Mouse (Mus musculus) hindlimb bud, embryonic 11.5 days (tissue): ENCODE measurements around the gene Zfp607a.
A peak's percentile ranks its signal among the peaks of the same experiment; 100 is the strongest.
"Not testable (repeated sequence)": the region's sequence is repeated elsewhere in the genome, so short reads cannot be mapped to it uniquely, and the experiment has no call there.

Source experiments
- DNase-seq: peaks from one replicate; pipeline ENCODE4 v3.0.0-alpha.2; 2012; ENCODE audit warnings: low read depth, low spot score; ENCODE audit errors: extremely low spot score

Zfp607a gene

DNA sequence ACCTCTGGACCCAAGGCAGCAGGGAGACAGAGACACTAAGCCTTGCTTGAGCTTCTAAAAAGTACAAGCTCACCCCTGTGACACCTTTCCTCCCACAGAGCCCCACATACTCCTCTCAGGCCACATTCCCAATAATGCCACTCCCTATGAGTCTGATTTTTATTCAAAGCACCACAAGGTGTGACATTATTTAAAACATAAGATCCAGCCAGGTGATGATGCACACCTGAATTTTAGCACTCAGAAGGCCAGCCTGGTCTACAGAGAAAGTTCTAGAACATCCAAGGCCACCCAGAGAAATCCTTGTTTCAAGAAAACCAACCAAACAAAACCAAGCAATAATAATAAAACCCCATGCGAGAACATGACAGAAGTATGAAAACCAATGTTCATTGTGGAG lies at the start of gene Zfp607a:
Zfp607a (plus strand) TSS at position 301 of the 400 bp plus-strand sequence.
- no peak for DNase-seq

DNA sequence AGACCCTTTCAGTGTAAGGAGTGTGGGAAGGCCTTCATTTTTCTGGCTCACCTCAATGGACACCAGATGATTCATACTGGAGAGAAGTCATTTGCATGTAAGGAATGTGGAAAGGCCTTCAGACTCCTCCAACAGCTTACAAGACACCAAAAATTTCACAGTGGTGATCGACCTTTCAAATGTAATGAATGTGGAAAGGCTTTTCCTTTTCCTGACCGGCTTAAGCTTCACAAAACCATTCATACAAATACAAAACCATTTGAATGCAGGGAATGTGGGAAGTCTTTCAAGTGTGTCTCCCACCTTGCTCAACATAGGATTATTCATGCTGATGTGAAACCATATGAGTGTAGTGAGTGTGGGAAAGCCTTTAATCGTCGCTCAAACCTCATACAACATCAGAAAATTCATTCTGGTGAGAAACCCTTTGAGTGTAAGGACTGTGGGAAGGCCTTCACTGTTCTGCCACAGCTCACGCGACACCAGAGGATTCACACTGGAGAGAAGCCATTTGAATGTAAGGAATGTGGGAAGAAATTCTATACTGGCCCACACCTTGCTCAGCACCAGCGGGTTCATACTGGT lies 38.7 kb upstream of the Zfp607a start:
- no peak for DNase-seq

GRCm38 (mm10) chr7:27822611-27823010 lies 34.7 kb upstream of the Zfp607a start:
- DNase-seq, result no peak

DNA sequence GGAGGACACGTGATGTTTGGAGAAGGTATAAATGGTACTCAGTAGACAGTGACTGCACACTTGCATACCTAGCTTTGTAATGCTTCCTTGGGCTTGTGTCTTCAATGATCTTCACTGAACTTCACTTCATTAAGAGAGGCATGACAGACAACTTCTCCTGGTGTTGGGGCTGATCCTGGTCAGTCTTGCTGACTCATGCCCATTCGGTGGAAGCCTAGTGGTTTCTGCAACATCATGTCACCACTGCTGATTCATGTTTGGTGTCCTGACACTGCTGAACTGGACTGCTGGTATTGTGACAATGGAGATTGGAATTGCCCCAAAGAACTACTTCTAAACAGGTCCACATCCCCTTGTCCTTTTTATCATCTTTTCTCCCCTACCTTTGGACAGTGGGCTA lies 23.2 kb upstream of the Zfp607a start:
- no peak for DNase-seq

GRCm38 (mm10) chr7:27837896-27838295 lies 19.4 kb upstream of the Zfp607a start:
- no peak for DNase-seq

DNA sequence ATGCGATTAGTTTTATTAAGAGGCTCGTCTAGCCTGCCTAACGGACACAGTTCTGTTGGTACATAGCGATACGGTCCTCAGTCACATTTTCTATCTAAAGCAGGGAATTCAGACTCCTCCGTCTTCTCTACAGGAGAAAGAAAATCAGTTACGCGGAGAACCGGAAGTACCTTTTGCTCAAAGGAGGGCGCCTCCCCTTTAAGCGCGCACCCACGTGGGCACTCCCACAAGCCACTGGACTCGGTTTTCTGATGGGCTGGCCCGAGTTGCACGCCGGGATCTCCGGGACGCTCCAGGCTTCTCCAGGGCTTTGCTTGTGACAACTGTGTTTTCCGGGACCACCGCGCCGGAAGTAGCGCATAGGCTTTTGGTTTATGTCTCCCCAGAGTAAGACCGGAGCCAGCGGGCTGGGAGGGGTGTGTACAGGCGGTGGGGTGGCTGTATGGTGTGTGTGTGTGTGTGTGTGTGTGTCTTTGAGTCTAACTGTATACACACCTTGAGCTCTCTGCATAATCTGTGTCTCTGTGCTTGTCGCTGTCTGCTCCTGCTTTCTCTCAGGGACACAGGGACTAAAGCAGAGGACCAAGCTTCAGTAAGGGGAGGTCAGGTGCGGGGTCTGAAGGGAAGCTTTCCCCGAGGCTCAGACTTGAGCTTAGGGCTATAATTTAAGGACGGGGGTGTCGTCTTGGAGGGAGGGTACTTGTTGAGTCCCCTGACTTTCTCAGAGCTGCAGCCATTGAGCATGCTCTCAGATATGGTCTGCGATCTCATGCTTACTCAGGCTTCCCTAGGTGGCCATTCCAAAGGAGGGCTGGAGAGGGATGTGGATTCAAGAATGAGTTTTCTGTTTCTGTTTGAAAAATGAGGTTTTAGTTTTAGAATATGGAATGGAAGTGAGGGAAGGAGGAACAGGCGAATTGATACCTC lies 18.7 kb upstream of the Zfp607a start, which contains the start of gene Zfp59:
Zfp59 (plus strand) TSS at position 285 of the 927 bp plus-strand sequence.
- DNase-seq, result peak; percentile 54

- DNase-seq, result no peak
These were observed 17.7 kb upstream of the Zfp607a start for GRCm38 (mm10) chr7:27839596-27839995.

GRCm38 (mm10) chr7:27840104-27840503 lies 17.2 kb upstream of the Zfp607a start:
- no peak for DNase-seq

GRCm38 (mm10) chr7:27859301-27860251 lies 2.2 kb downstream of the Zfp607a start:
- DNase-seq, result no peak

DNA sequence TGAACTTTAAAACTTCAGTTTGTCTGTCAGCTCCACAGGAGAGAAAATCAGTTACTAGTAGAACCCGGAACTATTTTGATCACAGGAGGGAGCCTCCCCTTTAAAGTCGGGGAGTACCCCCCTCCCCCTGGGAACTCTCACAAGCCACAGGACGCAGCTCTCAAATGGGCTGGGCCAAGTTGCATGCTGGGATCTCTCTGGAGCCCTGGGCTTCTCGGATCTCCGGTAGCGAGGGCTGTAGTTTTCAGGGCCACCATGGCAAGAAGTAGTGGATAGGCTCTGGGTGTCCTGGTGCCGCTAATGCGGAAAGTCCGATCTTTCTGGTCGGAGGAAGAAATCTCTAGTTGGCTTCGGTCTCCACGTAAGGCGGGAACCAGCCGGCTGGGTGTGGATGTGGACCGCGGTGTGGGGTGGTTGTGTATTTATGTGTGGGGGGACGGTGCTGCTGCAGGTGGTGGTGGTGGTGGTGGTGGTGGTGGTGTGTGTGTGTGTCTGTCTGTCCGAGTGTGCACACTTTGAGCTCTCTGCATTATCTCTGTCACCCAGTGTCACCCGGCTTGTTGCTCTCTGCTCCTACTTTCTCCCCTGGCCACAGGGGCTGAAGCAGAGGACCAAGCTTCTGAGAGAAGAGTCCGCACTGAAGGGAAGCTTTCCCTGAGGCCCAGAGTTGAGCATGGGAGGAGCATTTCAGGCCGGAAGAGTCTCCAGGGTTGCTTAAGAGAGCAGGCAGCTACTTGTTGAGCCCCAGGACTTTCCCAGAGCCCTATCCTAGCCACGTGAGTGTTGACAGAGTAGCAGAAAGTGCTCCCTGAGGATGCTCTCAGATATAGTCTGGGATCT lies 3.3 kb downstream of the Zfp607a start:
- DNase-seq, result no peak

DNA sequence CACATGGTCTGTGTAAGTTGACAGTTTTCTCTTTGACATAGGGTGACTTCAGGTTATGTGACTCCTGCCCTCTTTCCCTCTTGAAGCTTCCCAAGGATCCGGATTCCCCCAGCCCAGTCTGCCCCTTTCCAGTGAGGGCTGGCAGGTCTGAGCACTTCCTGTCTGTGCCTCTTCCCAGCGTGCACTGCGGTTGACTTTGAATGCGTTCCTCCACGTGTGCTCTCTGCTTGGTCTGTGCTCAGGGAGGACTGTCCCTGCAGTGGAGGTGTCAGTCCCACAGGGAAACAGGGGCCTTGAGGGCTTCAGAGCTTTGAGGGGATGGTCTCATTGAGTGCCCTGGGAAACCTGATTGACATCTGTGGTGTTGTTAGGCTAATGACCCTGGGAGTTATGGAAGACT lies 5.3 kb downstream of the Zfp607a start:
- DNase-seq, result not testable (repeated sequence)

GRCm38 (mm10) chr7:27881721-27882120 lies 24.4 kb downstream of the Zfp607a start:
- DNase-seq, result no peak

- DNase-seq, result no peak
These were observed 43.3 kb downstream of the Zfp607a start for GRCm38 (mm10) chr7:27900601-27901000.

DNA sequence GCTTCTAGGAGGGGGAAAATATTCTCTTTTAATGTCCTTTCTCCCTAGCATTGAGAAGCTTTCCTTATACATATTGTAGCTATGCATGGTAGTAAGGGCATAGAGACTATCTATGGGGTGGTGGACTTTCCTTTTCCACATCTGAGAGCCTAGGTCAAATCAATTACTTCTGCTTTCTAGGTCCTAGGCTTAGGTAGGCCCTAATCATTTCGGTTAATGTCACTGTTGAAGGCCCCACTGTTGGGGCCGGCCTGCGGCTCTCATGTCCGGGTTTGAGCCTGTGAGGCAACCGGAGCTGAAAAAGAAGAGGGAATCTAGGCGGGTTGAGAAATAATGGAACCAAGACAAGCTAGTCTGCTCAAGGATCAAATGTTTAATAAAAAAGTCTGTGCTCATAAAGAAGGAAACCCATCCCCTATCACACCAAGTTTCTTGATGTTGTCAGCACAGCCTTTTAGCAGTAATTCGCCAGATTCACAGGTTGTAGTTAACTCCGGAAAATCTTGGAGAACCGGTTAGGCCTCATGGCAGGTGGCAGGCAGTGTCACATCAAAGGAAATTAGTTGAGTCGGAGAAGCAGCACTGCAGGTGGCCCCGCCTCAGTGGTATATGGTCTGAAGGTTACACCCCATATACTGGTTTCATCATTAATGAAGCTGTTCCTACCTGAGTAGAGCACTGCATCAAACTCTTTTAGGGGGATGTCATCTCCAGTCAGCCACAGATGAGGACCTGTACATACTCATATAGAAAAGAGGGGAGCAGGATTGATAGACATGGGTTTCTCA lies 47.9 kb downstream of the Zfp607a start:
- DNase-seq, result no peak

- DNase-seq, result not testable (repeated sequence)
These were observed 53.6 kb downstream of the Zfp607a start for GRCm38 (mm10) chr7:27910952-27911351.

DNA sequence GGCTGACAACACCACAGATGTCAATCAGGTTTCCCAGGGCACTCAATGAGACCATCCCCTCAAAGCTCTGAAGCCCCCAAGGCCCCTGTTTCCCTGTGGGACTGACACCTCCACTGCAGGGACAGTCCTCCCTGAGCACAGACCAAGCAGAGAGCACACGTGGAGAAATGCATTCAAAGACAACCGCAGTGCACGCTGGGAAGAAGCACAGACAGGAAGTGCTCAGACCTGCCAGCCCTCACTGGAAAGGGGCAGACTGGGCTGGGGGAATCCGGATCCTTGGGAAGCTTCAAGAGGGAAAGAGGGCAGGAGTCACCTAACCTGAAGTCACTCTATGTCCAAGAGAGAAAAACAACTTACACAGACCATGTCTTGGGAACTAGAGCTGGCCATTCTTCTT lies 69.7 kb downstream of the Zfp607a start:
- DNase-seq, result not testable (repeated sequence)

GRCm38 (mm10) chr7:27928818-27929695 lies 71.7 kb downstream of the Zfp607a start, which contains the start of gene Zfp974:
Zfp974 (minus strand) TSS chr7:27929460.
- DNase-seq, result peak; percentile 12
